Mouse (Mus musculus): ENCODE data around the gene 1600002K03Rik. TPM values are rescaled to one million over a fixed set of nuclear protein-coding genes. Genes with fewer than 3 reads are reported as not detected.

Gene 1600002K03Rik
- polyA plus RNA-seq, 2 experiments, result 12.8 to 15.5 TPM

GRCm38 (mm10) chr10:80167460-80168037 lies 5.2 kb upstream of the 1600002K03Rik start:
- under 1% methylated on average over 34 of the region's 55 CpGs for WGBS
- H3K4me3 ChIP-seq (replicated peaks; ENCODE audit: low read length), result peak overlapping the region; percentile 95
- peak overlapping the region; percentile 99 for H3K27ac ChIP-seq (replicated peaks; ENCODE audit: low read depth, low read length)
- H3K9ac ChIP-seq (ENCODE audit: low read depth, low read length, severe bottlenecking), result peak overlapping the region; percentile 99
- TF ChIP-seq POLR2A (IDR thresholded peaks at IDR 0.05; ENCODE audit: borderline replicate concordance, extremely low read depth, insufficient read depth, insufficient read length), result peak; percentile 100
- peaks cover 28% of the 10 kb centered on the region for H3K36me3 ChIP-seq (ENCODE audit: control insufficient read depth, insufficient read depth, low read length)
- DNase-seq (ENCODE audit: low spot score) (peak; percentile 99), ATAC-seq (ENCODE audit: low FRiP score, low read depth) (peak; percentile 92)
- peaks cover 39% of the 10 kb centered on the region for H3K4me1 ChIP-seq (ENCODE audit: control insufficient read depth, insufficient read depth, low read length)
- H3K27me3 ChIP-seq (ENCODE audit: control insufficient read depth, insufficient read depth, low read length), result no peaks in the 10 kb centered on the region
- no peaks in the 10 kb centered on the region for H3K9me3 ChIP-seq (ENCODE audit: control insufficient read depth, low read length)
- peak overlapping the region; percentile 63 for H3K4me2 ChIP-seq (replicated peaks; ENCODE audit: low read depth, low read length, severe bottlenecking)

GRCm38 (mm10) chr10:80168038-80168661 lies 4.6 kb upstream of the 1600002K03Rik start:
- DNase-seq (ENCODE audit: low spot score), result peak; percentile 93
- peak; percentile 60 for ATAC-seq (ENCODE audit: low FRiP score, low read depth)
- Histone ChIP-seq H3K36me3 (ENCODE audit: control insufficient read depth, insufficient read depth, low read length) (peaks cover 28% of the 10 kb centered on the region), H3K4me2 (replicated peaks; ENCODE audit: low read depth, low read length, severe bottlenecking) (peak overlapping the region; percentile 63), H3K9ac (ENCODE audit: low read depth, low read length, severe bottlenecking) (peak overlapping the region; percentile 99), H3K4me3 (replicated peaks; ENCODE audit: low read length) (peak overlapping the region; percentile 95), H3K4me1 (ENCODE audit: control insufficient read depth, insufficient read depth, low read length) (peaks cover 42% of the 10 kb centered on the region), H3K9me3 (ENCODE audit: control insufficient read depth, low read length) (no peaks in the 10 kb centered on the region), H3K27ac (replicated peaks; ENCODE audit: low read depth, low read length) (peak overlapping the region; percentile 99), H3K27me3 (ENCODE audit: control insufficient read depth, insufficient read depth, low read length) (no peaks in the 10 kb centered on the region)
- 1% methylated on average over 40 of the region's 48 CpGs for whole genome bisulfite sequencing
- no peak for TF ChIP-seq POLR2A (IDR thresholded peaks at IDR 0.05; ENCODE audit: borderline replicate concordance, extremely low read depth, insufficient read depth, insufficient read length)

GRCm38 (mm10) chr10:80169070-80169469 lies 3.7 kb upstream of the 1600002K03Rik start:
- Histone ChIP-seq H3K27ac (replicated peaks; ENCODE audit: low read depth, low read length) (no peak overlapping the region), H3K9ac (ENCODE audit: low read depth, low read length, severe bottlenecking) (peak overlapping the region; percentile 99), H3K4me2 (replicated peaks; ENCODE audit: low read depth, low read length, severe bottlenecking) (peak overlapping the region; percentile 63), H3K4me3 (replicated peaks; ENCODE audit: low read length) (peak overlapping the region; percentile 95), H3K36me3 (ENCODE audit: control insufficient read depth, insufficient read depth, low read length) (peaks cover 28% of the 10 kb centered on the region), H3K4me1 (ENCODE audit: control insufficient read depth, insufficient read depth, low read length) (peaks cover 37% of the 10 kb centered on the region), H3K27me3 (ENCODE audit: control insufficient read depth, insufficient read depth, low read length) (no peaks in the 10 kb centered on the region), H3K9me3 (ENCODE audit: control insufficient read depth, low read length) (no peaks in the 10 kb centered on the region)
- no peak for TF ChIP-seq POLR2A (IDR thresholded peaks at IDR 0.05; ENCODE audit: borderline replicate concordance, extremely low read depth, insufficient read depth, insufficient read length)
- DNase-seq (ENCODE audit: low spot score) (no peak), ATAC-seq (ENCODE audit: low FRiP score, low read depth) (no peak)
- WGBS, result 71% methylated on average over 1 of the region's 1 CpGs

GRCm38 (mm10) chr10:80169651-80170050 lies 3.1 kb upstream of the 1600002K03Rik start:
- Histone ChIP-seq H3K4me3 (replicated peaks; ENCODE audit: low read length) (no peak overlapping the region), H3K36me3 (ENCODE audit: control insufficient read depth, insufficient read depth, low read length) (peaks cover 28% of the 10 kb centered on the region), H3K27ac (replicated peaks; ENCODE audit: low read depth, low read length) (no peak overlapping the region), H3K4me2 (replicated peaks; ENCODE audit: low read depth, low read length, severe bottlenecking) (no peak overlapping the region), H3K9me3 (ENCODE audit: control insufficient read depth, low read length) (no peaks in the 10 kb centered on the region), H3K27me3 (ENCODE audit: control insufficient read depth, insufficient read depth, low read length) (no peaks in the 10 kb centered on the region), H3K9ac (ENCODE audit: low read depth, low read length, severe bottlenecking) (no peak overlapping the region), H3K4me1 (ENCODE audit: control insufficient read depth, insufficient read depth, low read length) (peaks cover 32% of the 10 kb centered on the region)
- 89% methylated on average over 7 of the region's 7 CpGs for WGBS
- DNase-seq (ENCODE audit: low spot score), result no peak
- no peak for TF ChIP-seq POLR2A (IDR thresholded peaks at IDR 0.05; ENCODE audit: borderline replicate concordance, extremely low read depth, insufficient read depth, insufficient read length)
- ATAC-seq (ENCODE audit: low FRiP score, low read depth), result no peak

- no peak for TF ChIP-seq POLR2A (IDR thresholded peaks at IDR 0.05; ENCODE audit: borderline replicate concordance, extremely low read depth, insufficient read depth, insufficient read length)
- no peaks in the 10 kb centered on the region for H3K9me3 ChIP-seq (ENCODE audit: control insufficient read depth, low read length)
- H3K4me2 ChIP-seq (replicated peaks; ENCODE audit: low read depth, low read length, severe bottlenecking), result no peak overlapping the region
- H3K4me1 ChIP-seq (ENCODE audit: control insufficient read depth, insufficient read depth, low read length), result peaks cover 29% of the 10 kb centered on the region
- peaks cover 28% of the 10 kb centered on the region for H3K36me3 ChIP-seq (ENCODE audit: control insufficient read depth, insufficient read depth, low read length)
- ATAC-seq (ENCODE audit: low FRiP score, low read depth), result no peak
- WGBS, result 93% methylated on average over 16 of the region's 16 CpGs
- H3K9ac ChIP-seq (ENCODE audit: low read depth, low read length, severe bottlenecking), result no peak overlapping the region
- no peaks in the 10 kb centered on the region for H3K27me3 ChIP-seq (ENCODE audit: control insufficient read depth, insufficient read depth, low read length)
- H3K27ac ChIP-seq (replicated peaks; ENCODE audit: low read depth, low read length), result no peak overlapping the region
- no peak overlapping the region for H3K4me3 ChIP-seq (replicated peaks; ENCODE audit: low read length)
- DNase-seq (ENCODE audit: low spot score), result no peak
Measured at GRCm38 (mm10) chr10:80170052-80170451, 2.7 kb upstream of the 1600002K03Rik start.
